Mouse (Mus musculus): ENCODE data around the gene Stox2. TPM values are rescaled to one million over a fixed set of nuclear protein-coding genes. Genes with fewer than 3 reads are reported as not detected.

The Stox2 gene
- polyA plus RNA-seq, 1 experiment from 2014 or later: 16.4 TPM

- WGBS: 85% methylated on average over 10 of the region's 10 CpGs
- H3K9ac ChIP-seq (ENCODE audit: low read depth, low read length): no peak overlapping the region
- H3K27me3 ChIP-seq (ENCODE audit: control insufficient read depth, insufficient read depth, low read length): no peaks in the 10 kb centered on the region
- no peaks in the 10 kb centered on the region for H3K36me3 ChIP-seq (ENCODE audit: control insufficient read depth, insufficient read depth, low read length)
- no peaks in the 10 kb centered on the region for H3K4me1 ChIP-seq (ENCODE audit: control insufficient read depth, insufficient read depth, low read length)
- no peak overlapping the region for H3K4me2 ChIP-seq (replicated peaks; ENCODE audit: low read depth, low read length)
- ATAC-seq (ENCODE audit: low FRiP score, low TSS enrichment): no peak
- H3K4me3 ChIP-seq (ENCODE audit: low read length): no peak overlapping the region
- no peaks in the 10 kb centered on the region for H3K9me3 ChIP-seq (ENCODE audit: control insufficient read depth, low read length)
- H3K27ac ChIP-seq (ENCODE audit: low read depth, low read length): no peak overlapping the region
Observed at GRCm38 (mm10) chr8:47172848-47173247, 273.3 kb downstream of the Stox2 start.

- Histone ChIP-seq H3K4me3 (ENCODE audit: low read length) (no peak overlapping the region), H3K27ac (ENCODE audit: low read depth, low read length) (no peak overlapping the region), H3K9me3 (ENCODE audit: control insufficient read depth, low read length) (no peaks in the 10 kb centered on the region), H3K27me3 (ENCODE audit: control insufficient read depth, insufficient read depth, low read length) (no peaks in the 10 kb centered on the region), H3K4me2 (replicated peaks; ENCODE audit: low read depth, low read length) (no peak overlapping the region), H3K36me3 (ENCODE audit: control insufficient read depth, insufficient read depth, low read length) (no peaks in the 10 kb centered on the region), H3K9ac (ENCODE audit: low read depth, low read length) (no peak overlapping the region), H3K4me1 (ENCODE audit: control insufficient read depth, insufficient read depth, low read length) (no peaks in the 10 kb centered on the region)
- no peak for ATAC-seq (ENCODE audit: low FRiP score, low TSS enrichment)
- WGBS: 85% methylated on average over 3 of the region's 3 CpGs
Observed at GRCm38 (mm10) chr8:47160688-47161087, 285.5 kb downstream of the Stox2 start.

GRCm38 (mm10) chr8:47154521-47154920 lies 291.6 kb downstream of the Stox2 start:
- no peak overlapping the region for H3K9ac ChIP-seq (ENCODE audit: low read depth, low read length)
- no peak overlapping the region for H3K4me3 ChIP-seq (ENCODE audit: low read length)
- H3K27me3 ChIP-seq (ENCODE audit: control insufficient read depth, insufficient read depth, low read length): no peaks in the 10 kb centered on the region
- no peak for ATAC-seq (ENCODE audit: low FRiP score, low TSS enrichment)
- 95% methylated on average over 2 of the region's 2 CpGs for WGBS
- H3K36me3 ChIP-seq (ENCODE audit: control insufficient read depth, insufficient read depth, low read length): no peaks in the 10 kb centered on the region
- no peak overlapping the region for H3K27ac ChIP-seq (ENCODE audit: low read depth, low read length)
- H3K4me2 ChIP-seq (replicated peaks; ENCODE audit: low read depth, low read length): no peak overlapping the region
- peaks cover 15% of the 10 kb centered on the region; the same call in 1 of the 2 replicates for H3K9me3 ChIP-seq (ENCODE audit: control insufficient read depth, low read length)
- no peaks in the 10 kb centered on the region for H3K4me1 ChIP-seq (ENCODE audit: control insufficient read depth, insufficient read depth, low read length)

- whole genome bisulfite sequencing: 98% methylated on average over 9 of the region's 9 CpGs
- no peak for ATAC-seq (ENCODE audit: low FRiP score, low TSS enrichment)
- no peaks in the 10 kb centered on the region for H3K36me3 ChIP-seq (ENCODE audit: control insufficient read depth, insufficient read depth, low read length)
- no peak overlapping the region for H3K27ac ChIP-seq (ENCODE audit: low read depth, low read length)
- no peak overlapping the region for H3K4me2 ChIP-seq (replicated peaks; ENCODE audit: low read depth, low read length)
- H3K27me3 ChIP-seq (ENCODE audit: control insufficient read depth, insufficient read depth, low read length): no peaks in the 10 kb centered on the region
- no peak overlapping the region for H3K9ac ChIP-seq (ENCODE audit: low read depth, low read length)
- H3K4me3 ChIP-seq (ENCODE audit: low read length): no peak overlapping the region
- H3K4me1 ChIP-seq (ENCODE audit: control insufficient read depth, insufficient read depth, low read length): no peaks in the 10 kb centered on the region
- peaks cover 3% of the 10 kb centered on the region; the same call in 1 of the 2 replicates for H3K9me3 ChIP-seq (ENCODE audit: control insufficient read depth, low read length)
Observed at GRCm38 (mm10) chr8:47145258-47145657, 300.9 kb downstream of the Stox2 start.

GRCm38 (mm10) chr8:47136047-47136446 lies 310.1 kb downstream of the Stox2 start:
- peaks cover 8% of the 10 kb centered on the region; the same call in 1 of the 2 replicates for H3K4me1 ChIP-seq (ENCODE audit: control insufficient read depth, insufficient read depth, low read length)
- H3K27me3 ChIP-seq (ENCODE audit: control insufficient read depth, insufficient read depth, low read length): no peaks in the 10 kb centered on the region
- ATAC-seq (ENCODE audit: low FRiP score, low TSS enrichment): peak; percentile 64; the same call in 1 of the 2 replicates
- no peaks in the 10 kb centered on the region for H3K36me3 ChIP-seq (ENCODE audit: control insufficient read depth, insufficient read depth, low read length)
- H3K4me2 ChIP-seq (replicated peaks; ENCODE audit: low read depth, low read length): peak overlapping the region; percentile 46
- H3K9ac ChIP-seq (ENCODE audit: low read depth, low read length): no peak overlapping the region
- H3K9me3 ChIP-seq (ENCODE audit: control insufficient read depth, low read length): no peaks in the 10 kb centered on the region
- no peak overlapping the region for H3K27ac ChIP-seq (ENCODE audit: low read depth, low read length)
- peak overlapping the region; percentile 25 for H3K4me3 ChIP-seq (ENCODE audit: low read length)
- WGBS: 11% methylated on average over 5 of the region's 5 CpGs

GRCm38 (mm10) chr8:47135586-47135985 lies 310.6 kb downstream of the Stox2 start:
- H3K4me3 ChIP-seq (ENCODE audit: low read length): peak overlapping the region; percentile 25
- no peak overlapping the region for H3K9ac ChIP-seq (ENCODE audit: low read depth, low read length)
- peaks cover 8% of the 10 kb centered on the region; the same call in 1 of the 2 replicates for H3K4me1 ChIP-seq (ENCODE audit: control insufficient read depth, insufficient read depth, low read length)
- H3K27ac ChIP-seq (ENCODE audit: low read depth, low read length): no peak overlapping the region
- H3K36me3 ChIP-seq (ENCODE audit: control insufficient read depth, insufficient read depth, low read length): no peaks in the 10 kb centered on the region
- 3% methylated on average over 9 of the region's 9 CpGs for WGBS
- no peaks in the 10 kb centered on the region for H3K27me3 ChIP-seq (ENCODE audit: control insufficient read depth, insufficient read depth, low read length)
- 0 out of 2 replicates have a peak, but pooled peaks have one; percentile 52 for ATAC-seq (ENCODE audit: low FRiP score, low TSS enrichment)
- H3K4me2 ChIP-seq (replicated peaks; ENCODE audit: low read depth, low read length): peak overlapping the region; percentile 46
- no peaks in the 10 kb centered on the region for H3K9me3 ChIP-seq (ENCODE audit: control insufficient read depth, low read length)

- H3K4me3 ChIP-seq (ENCODE audit: low read length): no peak overlapping the region
- H3K27ac ChIP-seq (ENCODE audit: low read depth, low read length): no peak overlapping the region
- no peak for ATAC-seq (ENCODE audit: low FRiP score, low TSS enrichment)
- H3K9me3 ChIP-seq (ENCODE audit: control insufficient read depth, low read length): no peaks in the 10 kb centered on the region
- no peak overlapping the region for H3K9ac ChIP-seq (ENCODE audit: low read depth, low read length)
- 50% methylated on average over 11 of the region's 11 CpGs for WGBS
- peaks cover 8% of the 10 kb centered on the region; the same call in 1 of the 2 replicates for H3K4me1 ChIP-seq (ENCODE audit: control insufficient read depth, insufficient read depth, low read length)
- no peaks in the 10 kb centered on the region for H3K27me3 ChIP-seq (ENCODE audit: control insufficient read depth, insufficient read depth, low read length)
- H3K36me3 ChIP-seq (ENCODE audit: control insufficient read depth, insufficient read depth, low read length): no peaks in the 10 kb centered on the region
- no peak overlapping the region; the same call in 1 of the 2 replicates for H3K4me2 ChIP-seq (replicated peaks; ENCODE audit: low read depth, low read length)
Observed at GRCm38 (mm10) chr8:47134736-47135135, 311.4 kb downstream of the Stox2 start.

GRCm38 (mm10) chr8:47133381-47133780 lies 312.8 kb downstream of the Stox2 start:
- no peak overlapping the region for H3K4me3 ChIP-seq (ENCODE audit: low read length)
- 70% methylated on average over 3 of the region's 3 CpGs for WGBS
- no peaks in the 10 kb centered on the region for H3K9me3 ChIP-seq (ENCODE audit: control insufficient read depth, low read length)
- no peak overlapping the region for H3K9ac ChIP-seq (ENCODE audit: low read depth, low read length)
- peaks cover 8% of the 10 kb centered on the region; the same call in 1 of the 2 replicates for H3K4me1 ChIP-seq (ENCODE audit: control insufficient read depth, insufficient read depth, low read length)
- no peaks in the 10 kb centered on the region for H3K27me3 ChIP-seq (ENCODE audit: control insufficient read depth, insufficient read depth, low read length)
- no peak overlapping the region for H3K27ac ChIP-seq (ENCODE audit: low read depth, low read length)
- no peak for ATAC-seq (ENCODE audit: low FRiP score, low TSS enrichment)
- no peak overlapping the region for H3K4me2 ChIP-seq (replicated peaks; ENCODE audit: low read depth, low read length)
- H3K36me3 ChIP-seq (ENCODE audit: control insufficient read depth, insufficient read depth, low read length): no peaks in the 10 kb centered on the region

Measured in kidney, embryonic 14.5 days (tissue).